Mouse (Mus musculus) midbrain, embryonic 10.5 days (tissue): Measurements from ENCODE around the gene Msi1. TPM values are rescaled to one million over a fixed set of nuclear protein-coding genes. Genes with fewer than 3 reads are reported as not detected.

Experiments
- DNase-seq: peaks from one replicate; pipeline ENCODE4 v3.0.0-alpha.2; 2017; ENCODE audit warnings: low spot score
- H3K27ac ChIP-seq: fragments of 300-500 bp; sonication (generic); replicated peaks from 2 replicates; pipeline ENCODE4 v1.5.1; 2016; ENCODE audit warnings: mild to moderate bottlenecking
- H3K27me3 ChIP-seq: fragments of 300-500 bp; sonication (generic); 2 replicates; pipeline ENCODE4 v1.6.1; 2016; ENCODE audit warnings: low read depth, mild to moderate bottlenecking; ENCODE audit not compliant: poor library complexity, severe bottlenecking
- H3K36me3 ChIP-seq: fragments of 300-500 bp; sonication (generic); 2 replicates; pipeline ENCODE4 v1.6.1; 2016; ENCODE audit warnings: mild to moderate bottlenecking, moderate library complexity
- H3K4me1 ChIP-seq: fragments of 300-500 bp; sonication (generic); 2 replicates; pipeline ENCODE4 v1.6.1; 2016
- H3K4me3 ChIP-seq: fragments of 300-500 bp; sonication (generic); 2 replicates; pipeline ENCODE4 v1.5.1; 2016; ENCODE audit warnings: mild to moderate bottlenecking, moderate library complexity
- H3K9me3 ChIP-seq: fragments of 300-500 bp; sonication (generic); replicated peaks from 2 replicates; pipeline ENCODE4 v1.6.1; 2016; ENCODE audit warnings: mild to moderate bottlenecking
- WGBS: fragments of 180-500 bp; shearing (Covaris S2); methylation state at CpG from one replicate; pipeline ENCODE4 v1.1.7; 2016; 5-methylcytosine and 5-hydroxymethylcytosine counted together
- polyA plus RNA-seq: library from polyadenylated mRNA; unstranded; fragments of >200 nt; fragmentation: Nextera tagmentation; extraction: Ambion mirVana; gene quantifications from 2 replicates; pipeline ENCODE4 v1.2.1, GENCODE M21; 2016

Gene Msi1
- polyA plus RNA-seq, 1 experiment from 2014 or later, result 190 TPM

DNA sequence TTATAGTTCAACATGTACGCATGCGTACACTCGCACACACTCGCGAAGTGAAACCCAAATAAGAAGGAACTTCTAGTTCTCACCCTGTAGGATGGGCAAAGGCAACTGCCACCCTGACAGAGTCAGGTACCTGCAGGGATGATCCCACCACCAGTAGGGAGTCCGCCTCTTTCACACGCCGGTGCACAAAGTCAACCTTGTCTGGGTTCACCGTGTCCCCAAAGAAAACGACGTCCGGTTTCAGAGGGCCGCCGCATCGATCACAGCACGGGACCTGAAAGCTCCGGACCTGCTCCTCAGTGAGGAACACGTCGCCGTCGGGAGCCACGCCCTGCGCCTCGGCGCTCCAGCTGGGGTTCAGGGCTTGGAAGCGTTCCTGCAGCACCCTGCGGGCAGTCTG, 50.7 kb downstream of the Msi1 start:
- Histone ChIP-seq H3K9me3 (no peaks in the 10 kb centered on the region), H3K36me3 (peaks cover 20% of the 10 kb centered on the region), H3K4me1 (peaks cover 44% of the 10 kb centered on the region), H3K4me3 (peak overlapping the region; percentile 36), H3K27ac (no peak overlapping the region), H3K27me3 (peaks cover 44% of the 10 kb centered on the region)
- 15% methylated on average over 27 of the region's 27 CpGs for WGBS
- DNase-seq, result no peak

DNA sequence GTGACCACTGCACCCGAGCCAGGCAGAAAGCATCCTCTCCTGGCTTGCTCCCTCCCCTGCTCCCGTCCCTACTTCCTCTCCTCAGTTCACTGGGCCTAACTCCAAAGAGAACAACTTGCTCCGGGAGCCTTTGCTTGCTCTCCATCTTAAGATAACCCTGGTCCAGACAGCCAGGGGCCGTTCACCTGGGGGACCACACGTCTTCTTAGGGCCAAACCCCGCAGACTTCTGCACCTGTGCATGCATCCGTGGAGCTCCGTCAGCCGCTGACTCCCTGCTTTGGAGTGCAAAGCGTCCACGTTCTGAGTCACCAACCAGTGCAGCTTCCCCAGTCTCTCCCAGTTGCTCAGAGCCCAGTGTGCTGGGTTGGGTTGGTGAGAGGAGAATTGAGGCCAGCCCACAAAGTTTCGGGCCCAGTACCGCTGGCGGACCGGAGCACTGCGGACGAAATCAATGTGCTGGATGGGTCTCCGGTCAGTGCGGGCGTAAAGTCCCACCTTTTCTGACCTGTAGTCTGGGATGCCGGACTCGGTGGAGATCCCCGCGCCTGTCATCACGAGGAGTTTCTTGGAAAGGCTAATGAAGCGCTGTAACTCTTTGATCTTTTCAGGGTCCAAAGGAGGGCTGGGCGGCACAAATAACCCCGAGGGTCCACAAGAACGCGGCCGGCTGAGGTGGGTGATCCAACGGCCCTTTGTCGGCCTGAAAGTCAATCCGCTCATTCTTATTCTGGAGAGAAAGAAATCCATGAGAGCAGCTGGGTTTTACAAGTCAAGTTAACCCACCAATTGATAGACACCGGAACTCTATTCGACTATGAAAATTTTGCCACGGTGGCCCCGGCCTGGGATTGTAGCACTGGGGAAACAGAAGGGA, 53.2 kb downstream of the Msi1 start:
- peaks cover 30% of the 10 kb centered on the region for H3K4me1 ChIP-seq
- H3K27ac ChIP-seq, result 0 out of 2 replicates have a peak overlapping the region, but pooled peaks have one; percentile 7
- 17% methylated on average over 38 of the region's 38 CpGs for WGBS
- DNase-seq, result peak; percentile 33
- peak overlapping the region; percentile 42 for H3K4me3 ChIP-seq
- no peaks in the 10 kb centered on the region for H3K9me3 ChIP-seq
- H3K27me3 ChIP-seq, result peaks cover 44% of the 10 kb centered on the region
- H3K36me3 ChIP-seq, result peaks cover 10% of the 10 kb centered on the region; the same call in 1 of the 2 replicates

DNA sequence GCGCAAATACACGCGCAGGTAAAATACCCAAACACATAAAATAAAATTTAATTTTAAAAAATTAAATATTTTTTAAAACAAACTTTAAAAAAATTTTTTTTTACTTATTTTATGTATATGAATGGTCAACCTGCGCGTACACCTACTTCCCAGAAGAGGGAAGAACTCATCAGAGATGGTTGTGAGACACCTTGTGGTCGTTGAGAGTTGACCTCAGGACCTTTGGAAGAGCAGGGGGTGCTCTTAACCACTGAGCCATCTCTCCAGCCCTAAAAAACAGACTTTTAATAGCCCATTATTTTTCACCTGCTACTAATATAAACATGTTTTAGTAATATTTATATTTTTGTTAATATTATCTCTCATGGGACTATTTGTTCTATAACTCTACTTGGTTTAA, 54.0 kb downstream of the Msi1 start:
- Histone ChIP-seq H3K4me1 (peaks cover 30% of the 10 kb centered on the region), H3K27me3 (peaks cover 44% of the 10 kb centered on the region), H3K27ac (no peak overlapping the region), H3K4me3 (peak overlapping the region; percentile 53), H3K9me3 (no peaks in the 10 kb centered on the region), H3K36me3 (0 out of 2 replicates have a peak, but pooled peaks cover 5% of the 10 kb centered on the region)
- 19% methylated on average over 6 of the region's 6 CpGs for WGBS
- no peak for DNase-seq

DNA sequence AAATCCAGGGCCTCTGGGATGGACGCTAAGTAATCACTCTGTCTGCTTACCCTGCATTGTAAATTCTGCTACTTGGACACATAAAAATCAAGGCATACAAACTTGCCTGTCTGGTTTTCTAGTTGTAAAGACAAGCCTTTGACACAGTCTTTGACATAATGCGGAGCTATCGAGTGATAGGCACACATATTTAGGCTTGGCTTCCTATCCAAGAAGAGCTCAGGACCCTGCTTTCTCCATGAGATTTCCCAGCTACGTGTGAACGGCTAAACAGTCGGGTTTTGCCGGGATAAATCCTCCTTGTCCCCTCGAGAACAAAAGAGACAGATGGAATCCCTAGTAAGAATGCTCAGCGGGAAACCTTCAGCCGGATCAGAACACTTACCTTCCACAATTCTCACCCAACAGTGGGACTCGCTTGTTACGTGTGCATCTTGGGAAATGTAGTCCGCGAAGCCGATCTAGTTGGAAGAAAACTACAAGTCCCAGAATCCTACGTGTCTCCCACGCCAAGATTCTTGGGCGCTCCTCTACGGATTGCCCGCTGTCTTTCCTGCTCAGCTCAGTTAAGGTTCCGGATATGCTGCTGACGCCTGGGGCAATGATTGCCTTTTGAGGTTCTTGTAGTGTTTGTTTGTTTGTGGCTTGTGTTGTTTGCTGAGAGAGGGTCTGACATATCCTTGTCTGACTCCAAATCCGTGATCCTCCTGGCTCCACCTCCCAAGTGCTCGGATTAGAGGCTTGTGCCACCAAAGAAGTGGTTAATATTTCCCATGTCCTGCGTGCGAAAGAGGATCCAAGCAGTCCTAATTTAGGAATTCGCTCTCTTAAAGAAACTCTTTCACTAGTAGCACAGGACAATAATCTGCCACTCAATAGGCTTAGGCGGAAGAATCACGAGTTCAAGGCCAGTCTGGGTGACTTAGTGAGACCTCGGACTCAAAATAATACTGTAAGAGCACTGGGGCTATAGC, 54.8 kb downstream of the Msi1 start, which contains the start of gene Sirt4:
Gene Sirt4, minus strand, starts transcription at position 779 of the 974 bp plus-strand sequence.
- Histone ChIP-seq H3K4me1 (peaks cover 36% of the 10 kb centered on the region), H3K9me3 (no peaks in the 10 kb centered on the region), H3K27me3 (peaks cover 43% of the 10 kb centered on the region), H3K4me3 (peak within 1 kb of the TSS; percentile 53), H3K36me3 (0 out of 2 replicates have a peak, but pooled peaks cover 5% of the 10 kb centered on the region), H3K27ac (peak within 1 kb of the TSS; percentile 83)
- peak; percentile 84 for DNase-seq
- WGBS, result 9% methylated on average over 30 of the region's 30 CpGs

DNA sequence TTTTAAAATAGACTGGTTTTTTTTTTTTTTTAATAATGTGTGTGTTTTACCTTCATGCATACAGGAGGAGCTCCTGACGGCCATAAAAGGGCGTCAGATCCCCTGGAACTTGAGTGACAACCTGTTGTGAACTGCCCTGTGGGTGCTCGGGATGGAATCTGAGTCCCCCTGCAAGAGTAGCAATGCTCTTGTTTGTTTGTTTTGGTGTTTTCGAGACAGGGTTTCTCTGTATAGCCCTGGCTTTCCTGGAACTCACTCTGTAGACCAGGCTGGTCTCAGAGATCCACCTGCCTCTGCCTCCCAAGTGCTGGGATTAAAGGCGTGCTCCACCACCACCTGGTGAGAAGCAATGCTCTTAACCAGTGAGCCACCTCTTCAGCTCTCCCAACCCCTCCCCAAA, 55.6 kb downstream of the Msi1 start:
- Histone ChIP-seq H3K4me3 (peak overlapping the region; percentile 53), H3K27ac (peak overlapping the region; percentile 83; the same call in 1 of the 2 replicates), H3K36me3 (no peaks in the 10 kb centered on the region), H3K9me3 (no peaks in the 10 kb centered on the region), H3K27me3 (peaks cover 35% of the 10 kb centered on the region), H3K4me1 (peaks cover 38% of the 10 kb centered on the region)
- DNase-seq, result no peak
- WGBS, result 74% methylated on average over 5 of the region's 5 CpGs

DNA sequence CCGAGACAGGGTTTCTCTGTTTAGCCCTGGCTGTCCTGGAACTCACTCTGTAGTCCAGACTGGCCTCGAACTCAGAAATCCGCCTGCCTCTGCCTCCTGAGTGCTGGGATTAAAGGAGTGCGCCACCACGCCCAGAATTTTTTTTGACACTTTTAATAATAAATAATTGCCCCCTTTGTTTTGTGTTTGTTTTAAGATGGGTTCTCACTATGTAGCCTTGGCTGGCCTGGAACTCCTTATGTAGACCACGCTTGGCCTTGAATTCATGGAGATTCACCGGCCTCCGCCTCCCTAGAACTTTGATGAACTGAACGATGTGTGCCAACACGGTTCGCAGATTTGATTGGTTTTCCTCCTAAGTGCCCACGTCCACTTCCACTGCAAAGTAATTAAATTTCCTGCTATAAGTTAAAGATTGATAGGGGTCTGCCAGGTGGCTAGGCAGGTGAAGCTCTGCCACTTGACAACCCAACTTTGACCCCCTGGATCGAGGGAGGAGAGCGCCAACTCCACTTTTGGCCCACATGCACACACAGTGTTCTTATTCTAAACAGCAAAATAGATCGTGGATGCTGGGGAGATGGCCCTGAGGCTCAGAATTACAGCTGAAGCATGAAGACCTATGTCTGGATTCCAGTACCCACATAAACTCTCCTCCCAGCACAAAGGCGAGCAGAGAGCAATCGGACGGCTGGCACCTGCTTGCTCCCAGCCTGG, 56.2 kb downstream of the Msi1 start:
- Histone ChIP-seq H3K4me1 (peaks cover 33% of the 10 kb centered on the region), H3K27me3 (peaks cover 29% of the 10 kb centered on the region), H3K9me3 (no peaks in the 10 kb centered on the region), H3K27ac (no peak overlapping the region), H3K36me3 (no peaks in the 10 kb centered on the region), H3K4me3 (no peak overlapping the region)
- no peak for DNase-seq
- 90% methylated on average over 18 of the region's 18 CpGs for WGBS

DNA sequence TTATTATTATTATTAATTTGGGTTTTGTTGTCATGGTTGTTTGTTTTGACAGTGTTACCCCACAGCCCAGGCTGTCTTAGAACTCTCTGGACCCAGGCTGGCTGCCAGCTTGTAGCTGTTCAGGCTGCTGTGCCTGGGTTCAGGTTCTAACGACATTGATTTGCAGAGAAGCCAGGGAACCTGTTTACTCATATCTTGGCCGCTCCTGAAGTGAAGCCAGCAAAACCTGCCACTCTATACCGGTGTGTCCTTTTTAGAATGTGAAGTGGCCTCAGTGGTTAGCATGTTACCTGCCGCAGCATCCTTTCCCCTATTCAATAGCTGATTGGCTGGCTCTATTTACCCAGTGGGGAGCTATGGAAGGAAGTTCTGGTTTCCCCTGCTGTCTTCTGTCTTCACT, 57.3 kb downstream of the Msi1 start:
- no peaks in the 10 kb centered on the region for H3K9me3 ChIP-seq
- H3K27ac ChIP-seq, result no peak overlapping the region
- H3K36me3 ChIP-seq, result no peaks in the 10 kb centered on the region
- H3K4me3 ChIP-seq, result no peak overlapping the region
- WGBS, result 49% methylated on average over 4 of the region's 4 CpGs
- DNase-seq, result no peak
- H3K4me1 ChIP-seq, result peaks cover 40% of the 10 kb centered on the region
- H3K27me3 ChIP-seq, result peaks cover 18% of the 10 kb centered on the region

GRCm38 (mm10) chr5:115487353-115487752, 58.0 kb downstream of the Msi1 start:
- peaks cover 12% of the 10 kb centered on the region for H3K27me3 ChIP-seq
- WGBS, result 88% methylated on average over 8 of the region's 8 CpGs
- H3K9me3 ChIP-seq, result no peaks in the 10 kb centered on the region
- DNase-seq, result no peak
- H3K4me3 ChIP-seq, result no peak overlapping the region
- no peaks in the 10 kb centered on the region for H3K36me3 ChIP-seq
- no peak overlapping the region for H3K27ac ChIP-seq
- H3K4me1 ChIP-seq, result peaks cover 44% of the 10 kb centered on the region

GRCm38 (mm10) chr5:115487942-115488580, 58.7 kb downstream of the Msi1 start:
- Histone ChIP-seq H3K9me3 (no peaks in the 10 kb centered on the region), H3K27me3 (peaks cover 5% of the 10 kb centered on the region), H3K27ac (no peak overlapping the region), H3K36me3 (no peaks in the 10 kb centered on the region), H3K4me1 (peaks cover 37% of the 10 kb centered on the region), H3K4me3 (no peak overlapping the region)
- DNase-seq, result no peak
- 77% methylated on average over 9 of the region's 9 CpGs for WGBS

DNA sequence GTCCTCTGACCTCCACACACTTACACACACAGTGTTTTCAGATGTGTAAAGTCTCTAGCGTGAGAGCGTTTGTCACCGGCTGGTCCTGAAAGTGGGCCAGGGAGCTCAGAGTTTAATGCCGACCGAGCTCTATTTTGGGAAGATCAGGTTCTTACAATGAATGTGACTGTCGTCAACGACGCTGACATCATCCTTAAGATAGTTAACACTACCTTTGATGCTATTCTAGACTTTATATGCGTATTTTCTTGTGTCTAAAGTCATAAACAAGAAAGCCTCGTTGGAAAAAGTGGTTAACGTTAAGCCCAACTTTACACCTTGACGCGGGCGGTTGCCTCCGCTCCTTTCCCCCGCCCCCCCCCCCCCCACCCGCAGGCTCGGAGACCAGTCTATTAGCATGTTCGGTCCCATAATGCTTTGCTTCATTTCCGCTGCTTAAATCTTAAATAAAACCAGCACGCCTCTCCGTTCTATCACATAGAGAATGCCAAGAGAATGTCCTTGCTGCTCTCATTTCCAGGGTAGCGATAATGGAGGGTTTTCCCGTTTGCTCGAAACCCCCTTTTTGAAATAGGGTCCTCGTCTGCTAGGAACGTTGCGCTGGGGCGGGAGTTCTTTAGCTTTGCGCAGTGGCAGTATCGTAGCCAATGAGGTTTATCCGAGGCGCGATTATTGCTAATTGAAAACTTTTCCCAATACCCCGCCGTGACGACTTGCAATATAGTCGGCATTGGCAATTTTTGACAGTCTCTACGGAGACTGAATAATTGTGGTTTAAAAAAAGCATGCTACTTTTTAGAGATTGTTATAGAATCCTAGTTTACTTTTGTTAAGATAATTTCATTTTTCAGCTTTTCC, 59.7 kb downstream of the Msi1 start:
- WGBS, result under 1% methylated on average over 39 of the region's 39 CpGs
- no peaks in the 10 kb centered on the region for H3K36me3 ChIP-seq
- peak overlapping the region; percentile 53 for H3K4me3 ChIP-seq
- peak; percentile 84 for DNase-seq
- H3K4me1 ChIP-seq, result peaks cover 34% of the 10 kb centered on the region
- no peaks in the 10 kb centered on the region for H3K9me3 ChIP-seq
- H3K27ac ChIP-seq, result peak overlapping the region; percentile 97
- no peaks in the 10 kb centered on the region for H3K27me3 ChIP-seq
